Mouse (Mus musculus) embryonic facial prominence, embryonic 12.5 days (tissue): ENCODE measurements around the gene Ecsit. TPM values are rescaled to one million over a fixed set of nuclear protein-coding genes. Genes with fewer than 3 reads are reported as not detected.
"Not testable (repeated sequence)": the region's sequence is repeated elsewhere in the genome, so short reads cannot be mapped to it uniquely, and the experiment has no call there.

Source experiments
- ATAC-seq: fragments of 200-750 bp; cut with Nextera tagmentation; 2 replicates; pipeline ENCODE4 v1.8.0; 2017; ENCODE audit not compliant: insufficient number of reproducible peaks, insufficient read depth, low FRiP score, low TSS enrichment
- H3K27ac ChIP-seq: fragments of 300-500 bp; sonication (generic); 2 replicates; pipeline ENCODE4 v1.5.1; 2016; ENCODE audit warnings: mild to moderate bottlenecking
- H3K27me3 ChIP-seq: fragments of 300-500 bp; sonication (generic); 2 replicates; pipeline ENCODE4 v1.6.1; 2016; ENCODE audit warnings: mild to moderate bottlenecking, moderate library complexity
- H3K36me3 ChIP-seq: fragments of 300-500 bp; sonication (generic); 2 replicates; pipeline ENCODE4 v1.6.1; 2016; ENCODE audit warnings: mild to moderate bottlenecking
- H3K4me1 ChIP-seq: fragments of 300-500 bp; sonication (generic); 2 replicates; pipeline ENCODE4 v1.6.1; 2016
- H3K4me2 ChIP-seq: fragments of 300-500 bp; sonication (generic); replicated peaks from 2 replicates; pipeline ENCODE4 v1.6.1; 2016; ENCODE audit warnings: mild to moderate bottlenecking, moderate library complexity
- H3K4me3 ChIP-seq: fragments of 300-500 bp; sonication (generic); 2 replicates; pipeline ENCODE4 v1.5.1; 2016; ENCODE audit warnings: mild to moderate bottlenecking
- H3K9ac ChIP-seq: fragments of 300-500 bp; sonication (generic); 2 replicates; pipeline ENCODE4 v1.6.1; 2016; ENCODE audit warnings: mild to moderate bottlenecking, moderate library complexity
- H3K9me3 ChIP-seq: fragments of 300-500 bp; sonication (generic); 2 replicates; pipeline ENCODE4 v1.6.1; 2016; ENCODE audit warnings: mild to moderate bottlenecking, moderate library complexity
- WGBS: fragments of 180-500 bp; shearing (Covaris S2); methylation state at CpG from one replicate; pipeline ENCODE4 v1.1.7; 2016; 5-methylcytosine and 5-hydroxymethylcytosine counted together
- polyA plus RNA-seq: library from polyadenylated mRNA; unstranded; fragments of >200 nt; fragmentation: Nextera tagmentation; extraction: Ambion mirVana; gene quantifications from 2 replicates; pipeline ENCODE4 v1.2.1, GENCODE M21; 2016

Ecsit gene
- polyA plus RNA-seq, 1 experiment from 2014 or later, result 36.7 TPM

DNA sequence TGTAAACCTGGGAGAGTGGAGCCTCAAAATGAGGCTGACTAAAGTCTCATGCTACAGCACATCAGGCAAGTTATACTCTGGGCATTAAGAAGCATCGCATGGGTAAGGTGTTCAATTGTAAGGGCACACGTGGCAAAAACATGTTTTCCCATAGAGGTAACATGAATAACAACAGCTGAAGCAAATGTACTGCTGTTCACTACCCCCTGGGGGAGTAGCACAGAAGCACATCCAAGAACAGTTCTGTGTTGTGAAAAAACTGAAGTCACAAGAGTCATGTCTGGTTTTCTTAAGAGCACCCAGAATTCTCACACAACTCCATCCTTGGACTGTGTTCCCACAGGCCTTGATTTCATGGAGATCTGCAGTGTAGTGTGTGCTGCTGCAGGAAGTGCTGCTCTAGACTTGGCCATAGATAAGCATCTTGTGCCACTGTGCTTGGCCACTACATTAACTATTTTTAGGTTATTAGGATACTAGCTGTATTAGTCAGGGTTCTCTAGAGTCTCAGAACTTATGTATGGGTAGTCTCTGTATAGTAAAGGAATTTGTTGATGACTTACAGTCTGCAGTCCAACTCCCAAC, 1.9 kb upstream of the Ecsit start:
- H3K4me3 ChIP-seq, result no peak overlapping the region
- H3K9me3 ChIP-seq, result no peaks in the 10 kb centered on the region
- peaks cover 11% of the 10 kb centered on the region for H3K4me1 ChIP-seq
- ATAC-seq, result no peak
- no peak overlapping the region for H3K9ac ChIP-seq
- WGBS, result 88% methylated on average over 2 of the region's 2 CpGs
- H3K36me3 ChIP-seq, result no peaks in the 10 kb centered on the region
- H3K27ac ChIP-seq, result no peak overlapping the region
- no peaks in the 10 kb centered on the region for H3K27me3 ChIP-seq
- H3K4me2 ChIP-seq, result no peak overlapping the region; the same call in 1 of the 2 replicates

DNA sequence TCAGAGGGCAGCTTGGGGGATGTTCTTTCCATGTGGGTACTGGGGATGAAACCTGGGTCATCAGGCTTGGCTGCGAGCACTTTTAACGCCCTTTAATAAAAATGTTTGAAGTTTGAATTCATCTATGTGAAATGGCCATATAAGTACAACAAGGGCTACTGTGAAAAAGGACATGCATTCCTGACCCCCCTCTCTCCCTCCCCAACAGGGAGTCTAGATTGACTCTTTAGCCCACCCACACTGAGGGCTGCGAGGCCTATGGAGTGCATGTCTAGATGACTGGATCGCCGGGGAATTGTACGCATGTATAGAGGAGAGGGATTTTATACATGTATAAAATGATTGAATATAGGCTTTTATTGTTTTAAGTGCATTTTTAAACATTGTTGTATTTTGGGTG, 774 bp upstream of the Ecsit start:
- no peak for ATAC-seq
- peak overlapping the region; percentile 82 for H3K4me3 ChIP-seq
- no peaks in the 10 kb centered on the region for H3K27me3 ChIP-seq
- WGBS, result 71% methylated on average over 6 of the region's 6 CpGs
- H3K4me1 ChIP-seq, result peaks cover 11% of the 10 kb centered on the region
- H3K9me3 ChIP-seq, result no peaks in the 10 kb centered on the region
- H3K9ac ChIP-seq, result peak overlapping the region; percentile 72
- H3K36me3 ChIP-seq, result no peaks in the 10 kb centered on the region
- peak overlapping the region; percentile 67 for H3K4me2 ChIP-seq
- H3K27ac ChIP-seq, result peak overlapping the region; percentile 51

DNA sequence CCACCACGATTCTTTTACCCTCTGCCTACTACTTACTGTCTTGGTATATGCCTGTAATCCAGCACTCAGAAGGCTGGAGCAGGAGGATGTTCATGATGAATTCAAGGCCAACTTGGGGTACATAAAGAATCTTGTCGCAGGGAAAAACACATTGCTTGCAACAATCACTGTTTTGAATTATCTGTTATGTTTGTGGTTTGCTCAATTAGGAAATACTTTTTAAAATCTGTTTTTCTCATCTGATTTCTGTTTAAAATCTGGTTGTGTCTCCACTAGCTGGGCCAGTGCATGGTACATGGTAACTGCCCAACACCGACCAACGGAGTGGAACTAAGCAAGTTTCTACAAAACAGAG, 594 bp downstream of the Ecsit start:
- H3K36me3 ChIP-seq, result no peaks in the 10 kb centered on the region
- peak overlapping the region; percentile 72 for H3K9ac ChIP-seq
- H3K4me2 ChIP-seq, result peak overlapping the region; percentile 67
- 0 out of 2 replicates have a peak overlapping the region, but pooled peaks have one; percentile 9 for H3K27ac ChIP-seq
- H3K4me3 ChIP-seq, result peak overlapping the region; percentile 82
- H3K4me1 ChIP-seq, result peaks cover 11% of the 10 kb centered on the region
- WGBS, result 31% methylated on average over 4 of the region's 4 CpGs
- ATAC-seq, result no peak
- H3K9me3 ChIP-seq, result no peaks in the 10 kb centered on the region
- H3K27me3 ChIP-seq, result no peaks in the 10 kb centered on the region

DNA sequence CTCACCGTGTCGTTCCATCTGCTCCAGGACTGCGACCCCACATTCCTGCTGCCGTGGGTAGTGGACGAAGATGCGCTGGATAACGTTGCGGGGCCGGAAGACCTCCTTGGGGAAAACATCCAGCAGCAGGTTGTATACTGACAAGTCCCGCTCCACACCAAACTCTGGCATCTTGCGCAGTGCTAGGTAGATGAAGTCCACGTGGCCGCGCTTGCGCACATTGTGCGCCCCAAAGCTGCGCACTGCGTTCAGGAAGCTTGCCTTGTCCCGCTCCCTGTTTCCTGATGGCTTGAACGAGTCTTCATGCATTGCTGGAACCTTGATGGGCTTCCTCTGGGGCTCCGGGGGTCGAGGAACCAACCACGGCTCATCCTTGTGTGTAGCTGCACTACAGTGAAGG, 9.0 kb downstream of the Ecsit start:
- no peak overlapping the region for H3K4me3 ChIP-seq
- 0 out of 2 replicates have a peak, but pooled peaks cover 3% of the 10 kb centered on the region for H3K4me1 ChIP-seq
- no peaks in the 10 kb centered on the region for H3K9me3 ChIP-seq
- WGBS, result 93% methylated on average over 23 of the region's 23 CpGs
- H3K9ac ChIP-seq, result no peak overlapping the region
- peaks cover 18% of the 10 kb centered on the region; the same call in 1 of the 2 replicates for H3K36me3 ChIP-seq
- H3K4me2 ChIP-seq, result no peak overlapping the region
- no peak for ATAC-seq
- H3K27me3 ChIP-seq, result no peaks in the 10 kb centered on the region
- no peak overlapping the region for H3K27ac ChIP-seq

DNA sequence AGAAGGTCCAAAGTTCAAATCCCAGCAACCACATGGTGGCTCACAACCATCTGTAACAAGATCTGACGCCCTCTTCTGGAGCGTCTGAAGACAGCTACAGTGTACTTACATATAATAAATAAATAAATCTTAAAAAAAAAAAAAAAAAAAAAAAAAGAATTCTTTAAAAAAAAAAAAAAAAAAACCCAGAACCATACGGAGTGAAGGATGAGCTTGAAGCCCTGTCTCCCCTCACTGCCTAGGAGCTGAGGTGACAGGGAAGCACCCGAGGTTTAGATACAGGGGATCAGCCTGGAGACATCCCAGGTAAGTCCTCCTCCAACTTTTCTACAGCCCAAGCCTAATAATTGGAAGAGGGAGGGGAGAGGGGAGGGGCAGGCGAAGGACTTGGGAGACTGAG, 9.5 kb downstream of the Ecsit start:
- not testable (repeated sequence) for H3K27me3 ChIP-seq, ATAC-seq, H3K9me3 ChIP-seq, H3K4me3 ChIP-seq, H3K4me2 ChIP-seq, H3K4me1 ChIP-seq, H3K9ac ChIP-seq, H3K27ac ChIP-seq
- WGBS, result 79% methylated on average over 5 of the region's 5 CpGs
- peaks cover 18% of the 10 kb centered on the region; the same call in 1 of the 2 replicates for H3K36me3 ChIP-seq

DNA sequence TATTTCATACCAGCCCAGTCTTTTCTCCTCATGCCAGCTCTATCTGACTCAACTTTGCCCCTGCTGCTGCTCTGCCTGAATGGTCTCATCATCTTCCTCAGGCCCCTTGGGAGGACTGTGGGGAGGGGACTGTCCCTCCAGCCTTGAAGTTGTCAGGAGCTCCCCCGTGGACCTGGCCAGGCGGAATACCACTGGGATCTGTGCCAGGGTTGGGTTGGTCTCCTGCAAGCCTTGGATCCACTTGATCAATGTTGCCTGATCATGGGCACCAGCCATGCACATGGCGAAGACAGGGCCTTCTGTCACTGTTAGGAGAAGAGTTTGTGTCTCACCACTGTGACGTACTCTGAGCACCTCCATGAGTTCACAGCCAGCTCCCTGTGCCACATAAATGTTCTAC, 13.0 kb downstream of the Ecsit start:
- Histone ChIP-seq H3K27me3 (no peaks in the 10 kb centered on the region), H3K4me3 (no peak overlapping the region), H3K9ac (no peak overlapping the region), H3K4me1 (peaks cover 13% of the 10 kb centered on the region; the same call in 1 of the 2 replicates), H3K36me3 (peaks cover 28% of the 10 kb centered on the region), H3K9me3 (no peaks in the 10 kb centered on the region), H3K27ac (no peak overlapping the region), H3K4me2 (no peak overlapping the region)
- ATAC-seq, result no peak
- WGBS, result 92% methylated on average over 4 of the region's 4 CpGs

DNA sequence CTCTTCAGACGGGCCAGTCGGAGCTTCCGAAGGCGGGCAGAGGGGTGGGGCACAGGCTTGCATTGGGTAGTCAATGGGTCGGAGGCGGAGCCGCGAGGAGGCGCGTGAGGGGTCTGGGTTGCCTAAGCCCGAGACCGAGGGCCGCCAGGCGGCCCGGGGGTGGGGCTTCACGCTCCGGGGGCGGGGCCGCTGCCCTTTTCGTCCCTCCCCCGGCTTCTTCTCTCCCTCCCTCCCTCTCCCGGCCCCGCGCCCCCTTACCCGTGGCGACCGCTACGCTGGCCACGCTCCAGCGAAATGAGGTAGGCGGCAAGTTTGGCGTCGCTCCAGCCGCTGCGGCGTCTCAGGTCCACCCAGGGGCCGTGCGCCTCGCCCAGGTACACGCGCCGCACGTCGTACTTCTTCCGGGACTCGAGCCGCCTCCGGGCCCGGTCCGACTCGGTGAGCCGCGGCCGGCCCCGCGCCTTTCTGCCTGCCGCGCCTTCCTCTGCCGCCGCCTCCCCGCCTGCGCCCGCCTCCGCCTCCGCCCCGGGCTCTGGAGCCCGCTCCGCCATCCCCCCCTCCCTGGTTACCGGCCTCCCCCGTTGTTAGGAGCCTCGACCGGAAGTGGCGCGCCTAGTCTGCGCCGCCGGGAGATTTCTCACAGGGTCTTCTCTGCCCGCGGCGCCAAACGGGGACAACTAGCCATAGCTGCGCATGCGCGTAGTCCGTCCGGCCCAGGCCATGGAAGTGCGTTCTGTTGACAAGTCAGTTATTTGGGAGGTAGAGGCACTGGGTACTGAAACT, 14.3 kb downstream of the Ecsit start, which contains the start of the genes Gm49318 and Zfp653:
Gene Gm49318, minus strand, starts transcription at position 469 of the 783 bp plus-strand sequence.
Gene Zfp653, minus strand, starts transcription at position 586 of the 783 bp plus-strand sequence.
- H3K27me3 ChIP-seq, result no peaks in the 10 kb centered on the region
- peak; percentile 98 for ATAC-seq
- H3K9ac ChIP-seq, result peak within 1 kb of the TSS; percentile 89
- peaks cover 25% of the 10 kb centered on the region for H3K36me3 ChIP-seq
- no peaks in the 10 kb centered on the region for H3K9me3 ChIP-seq
- peak within 1 kb of the TSS; percentile 76 for H3K4me3 ChIP-seq
- WGBS, result under 1% methylated on average over 84 of the region's 87 CpGs
- peak within 1 kb of the TSS; percentile 58 for H3K4me2 ChIP-seq
- peak within 1 kb of the TSS; percentile 96 for H3K27ac ChIP-seq
- peaks cover 13% of the 10 kb centered on the region; the same call in 1 of the 2 replicates for H3K4me1 ChIP-seq

DNA sequence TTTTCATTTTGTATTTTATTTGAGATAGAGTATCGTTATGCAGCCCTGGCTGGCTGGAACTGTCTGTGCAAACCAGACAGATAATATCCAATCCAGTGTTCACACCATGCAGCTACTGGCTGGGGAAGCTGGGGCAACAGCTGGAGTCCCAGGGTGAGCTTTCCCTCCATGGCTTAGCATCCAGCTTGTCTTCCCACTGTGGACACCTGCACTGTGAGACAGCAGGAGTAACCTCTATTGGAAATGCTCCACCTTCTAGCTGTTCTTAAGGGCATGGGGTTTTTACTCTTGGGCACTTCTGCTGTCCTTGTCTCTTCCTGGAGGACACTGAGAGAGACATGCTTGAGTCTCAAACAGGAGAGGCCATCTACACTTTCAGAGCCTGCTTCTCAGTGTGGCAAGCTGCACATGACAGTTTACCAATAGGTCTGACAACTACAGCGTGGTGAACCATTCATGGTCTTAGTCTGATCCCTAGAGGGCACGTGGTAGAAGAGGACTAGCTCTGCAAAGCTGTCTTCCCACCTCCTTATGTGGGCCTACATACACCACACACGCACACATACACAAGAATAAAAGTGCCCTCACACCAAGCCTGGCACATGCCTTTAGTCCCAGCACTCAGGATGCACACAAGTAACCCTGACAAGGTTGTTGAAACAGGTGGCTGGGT, 15.2 kb downstream of the Ecsit start:
- H3K4me3 ChIP-seq, result peak overlapping the region; percentile 76
- H3K9ac ChIP-seq, result no peak overlapping the region
- no peaks in the 10 kb centered on the region for H3K9me3 ChIP-seq
- H3K4me1 ChIP-seq, result peaks cover 13% of the 10 kb centered on the region; the same call in 1 of the 2 replicates
- H3K27me3 ChIP-seq, result no peaks in the 10 kb centered on the region
- H3K36me3 ChIP-seq, result peaks cover 35% of the 10 kb centered on the region
- ATAC-seq, result no peak
- H3K4me2 ChIP-seq, result peak overlapping the region; percentile 58
- H3K27ac ChIP-seq, result no peak overlapping the region
- WGBS, result 68% methylated on average over 4 of the region's 4 CpGs

DNA sequence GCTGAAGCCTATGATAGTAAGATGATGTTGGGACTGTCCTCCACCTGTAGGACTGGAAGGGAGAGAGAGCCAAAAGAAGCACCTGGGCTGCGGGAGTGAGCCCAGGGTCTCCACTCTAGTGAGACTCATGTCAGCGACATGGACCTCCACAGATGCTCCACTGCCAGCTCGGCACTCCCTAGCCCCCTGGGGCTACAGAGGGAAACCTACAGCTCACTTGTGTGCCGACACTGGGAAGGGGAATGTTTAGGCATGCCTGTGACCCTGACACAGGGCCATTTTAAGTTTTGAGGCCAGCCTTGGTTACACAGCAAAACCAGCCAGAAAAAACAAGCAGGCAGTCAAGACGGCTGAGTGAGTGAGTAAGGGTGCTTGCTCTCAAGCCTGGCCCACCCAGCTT, 18.0 kb downstream of the Ecsit start:
- H3K4me3 ChIP-seq, result no peak overlapping the region
- no peaks in the 10 kb centered on the region for H3K27me3 ChIP-seq
- WGBS, result 77% methylated on average over 5 of the region's 5 CpGs
- no peak for ATAC-seq
- H3K4me1 ChIP-seq, result peaks cover 11% of the 10 kb centered on the region; the same call in 1 of the 2 replicates
- H3K9ac ChIP-seq, result no peak overlapping the region
- H3K9me3 ChIP-seq, result no peaks in the 10 kb centered on the region
- H3K27ac ChIP-seq, result no peak overlapping the region
- no peak overlapping the region for H3K4me2 ChIP-seq
- H3K36me3 ChIP-seq, result peaks cover 47% of the 10 kb centered on the region

DNA sequence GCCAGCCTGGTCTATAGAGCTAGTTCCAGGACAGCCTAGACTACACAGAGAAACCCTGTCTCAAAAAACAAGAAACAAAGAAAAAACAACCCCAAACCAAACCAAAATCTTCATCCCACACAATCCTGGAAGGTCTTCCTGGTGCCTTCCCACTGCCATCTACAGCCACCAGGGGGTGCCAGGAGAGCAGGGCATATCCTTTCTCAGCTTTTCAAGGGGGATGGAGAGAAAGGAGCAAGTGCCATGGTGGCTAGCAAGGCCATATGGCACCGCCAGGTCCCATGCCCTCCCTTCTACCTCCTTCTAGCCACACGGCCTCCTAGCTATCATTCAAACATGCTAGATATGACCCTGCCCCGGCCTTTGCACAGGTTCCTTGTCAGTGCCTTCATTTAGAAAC, 18.8 kb downstream of the Ecsit start:
- no peak overlapping the region for H3K9ac ChIP-seq
- no peaks in the 10 kb centered on the region for H3K27me3 ChIP-seq
- WGBS, result 69% methylated on average over 3 of the region's 3 CpGs
- no peaks in the 10 kb centered on the region for H3K9me3 ChIP-seq
- H3K4me3 ChIP-seq, result no peak overlapping the region
- H3K27ac ChIP-seq, result no peak overlapping the region
- H3K36me3 ChIP-seq, result peaks cover 51% of the 10 kb centered on the region
- ATAC-seq, result no peak
- H3K4me2 ChIP-seq, result no peak overlapping the region
- peaks cover 10% of the 10 kb centered on the region; the same call in 1 of the 2 replicates for H3K4me1 ChIP-seq

DNA sequence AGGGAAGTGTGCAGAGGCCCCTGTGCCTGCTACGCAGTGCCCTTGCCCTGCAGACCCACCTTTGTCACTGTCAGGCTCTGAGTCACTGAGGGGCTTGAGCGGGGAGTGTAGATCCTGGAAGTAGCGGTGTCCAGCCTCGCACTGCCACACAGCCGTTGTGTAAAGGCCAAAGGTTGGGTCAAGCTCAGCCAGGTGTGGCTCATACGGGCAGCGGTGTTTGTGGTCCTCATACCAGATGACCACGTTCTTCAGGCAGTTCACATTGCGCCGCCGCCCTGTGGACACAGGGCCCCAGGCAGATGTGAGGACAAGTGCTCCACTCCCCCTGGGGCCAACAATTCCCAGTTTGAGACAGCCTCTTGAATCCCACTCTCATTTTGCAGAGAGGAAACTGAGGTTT, 19.6 kb downstream of the Ecsit start:
- Histone ChIP-seq H3K9me3 (no peaks in the 10 kb centered on the region), H3K27ac (no peak overlapping the region), H3K36me3 (peaks cover 56% of the 10 kb centered on the region), H3K4me1 (peaks cover 10% of the 10 kb centered on the region; the same call in 1 of the 2 replicates), H3K27me3 (no peaks in the 10 kb centered on the region), H3K4me3 (no peak overlapping the region), H3K4me2 (no peak overlapping the region), H3K9ac (no peak overlapping the region)
- ATAC-seq, result no peak
- 96% methylated on average over 11 of the region's 11 CpGs for WGBS
